Mouse (Mus musculus) neural tube, embryonic 15.5 days (tissue): ENCODE data around the gene Gm3512. TPM values are rescaled to one million over a fixed set of nuclear protein-coding genes. Genes with fewer than 3 reads are reported as not detected.
"Not testable (repeated sequence)": the region's sequence is repeated elsewhere in the genome, so short reads cannot be mapped to it uniquely, and the experiment has no call there.

Source experiments
- ATAC-seq: fragments of 200-750 bp; cut with Nextera tagmentation; 2 replicates; pipeline ENCODE4 v1.8.0; 2017; ENCODE audit warnings: mild to moderate bottlenecking, moderate TSS enrichment, moderate library complexity; ENCODE audit not compliant: low FRiP score
- H3K27ac ChIP-seq: fragments of 300-500 bp; sonication (generic); replicated peaks from 2 replicates; pipeline ENCODE4 v1.5.1; 2015; ENCODE audit warnings: mild to moderate bottlenecking, inconsistent platforms
- H3K27me3 ChIP-seq: fragments of 300-500 bp; sonication (generic); replicated peaks from 2 replicates; pipeline ENCODE4 v1.6.1; 2015; ENCODE audit warnings: inconsistent platforms
- H3K36me3 ChIP-seq: fragments of 300-500 bp; sonication (generic); 2 replicates; pipeline ENCODE4 v1.6.1; 2015; ENCODE audit warnings: inconsistent platforms
- H3K4me1 ChIP-seq: fragments of 300-500 bp; sonication (generic); 2 replicates; pipeline ENCODE4 v1.6.1; 2015; ENCODE audit warnings: inconsistent platforms
- H3K4me2 ChIP-seq: fragments of 300-500 bp; sonication (generic); 2 replicates; pipeline ENCODE4 v1.6.1; 2015; ENCODE audit warnings: inconsistent platforms, mild to moderate bottlenecking, moderate library complexity
- H3K4me3 ChIP-seq: fragments of 300-500 bp; sonication (generic); replicated peaks from 2 replicates; pipeline ENCODE4 v1.5.1; 2015; ENCODE audit warnings: mild to moderate bottlenecking, inconsistent platforms
- H3K9ac ChIP-seq: fragments of 300-500 bp; sonication (generic); replicated peaks from 2 replicates; pipeline ENCODE4 v1.6.1; 2015; ENCODE audit warnings: mild to moderate bottlenecking, inconsistent platforms
- H3K9me3 ChIP-seq: fragments of 300-500 bp; sonication (generic); replicated peaks from 2 replicates; pipeline ENCODE4 v1.6.1; 2016; ENCODE audit warnings: inconsistent platforms
- WGBS: fragments of 180-500 bp; shearing (Covaris S2); methylation state at CpG from one replicate; pipeline ENCODE4 v1.1.7; 2015; ENCODE audit warnings: mixed read lengths; 5-methylcytosine and 5-hydroxymethylcytosine counted together
- polyA plus RNA-seq: library from polyadenylated mRNA; unstranded; fragments of >200 nt; fragmentation: Nextera tagmentation; extraction: Ambion mirVana; gene quantifications from 2 replicates; pipeline ENCODE4 v1.2.1, GENCODE M21; 2015

The Gm3512 gene
- 10.9 and 12.1 TPM in 2 replicates for polyA plus RNA-seq

GRCm38 (mm10) chr14:7174483-7174971 is at the start of gene Gm3512:
TSS of gene Gm3512 (minus strand) at chr14:7174533.
- WGBS: no CpG with 5 or more reads among the region's 37 CpGs
- H3K4me2 ChIP-seq, H3K36me3 ChIP-seq, H3K4me1 ChIP-seq, H3K4me3 ChIP-seq, H3K9me3 ChIP-seq, H3K9ac ChIP-seq, H3K27me3 ChIP-seq, H3K27ac ChIP-seq: not testable (repeated sequence)
- ATAC-seq: peak; percentile 84; the same call in 1 of the 2 replicates

- 93% methylated on average over 2 of the region's 3 CpGs for WGBS
- not testable (repeated sequence) for H3K27ac ChIP-seq, H3K27me3 ChIP-seq, H3K9me3 ChIP-seq, H3K9ac ChIP-seq, H3K4me1 ChIP-seq, H3K36me3 ChIP-seq, H3K4me2 ChIP-seq, ATAC-seq, H3K4me3 ChIP-seq
These were observed 25.7 kb upstream of the Gm3512 start for GRCm38 (mm10) chr14:7200070-7200469.

- not testable (repeated sequence) for H3K27me3 ChIP-seq, H3K4me1 ChIP-seq, H3K4me3 ChIP-seq, ATAC-seq, H3K9ac ChIP-seq, H3K36me3 ChIP-seq, H3K9me3 ChIP-seq, H3K4me2 ChIP-seq, H3K27ac ChIP-seq
- no CpG with 5 or more reads among the region's 2 CpGs for whole genome bisulfite sequencing
These were observed 20.1 kb upstream of the Gm3512 start, which contains the start of gene Gm16434 for GRCm38 (mm10) chr14:7194440-7194839. TSS of gene Gm16434 (minus strand) at chr14:7194540.

- H3K27me3 ChIP-seq, H3K36me3 ChIP-seq, H3K9ac ChIP-seq, H3K4me1 ChIP-seq, ATAC-seq, H3K4me3 ChIP-seq, H3K4me2 ChIP-seq, H3K27ac ChIP-seq, H3K9me3 ChIP-seq: not testable (repeated sequence)
- no CpG with 5 or more reads among the region's 2 CpGs for WGBS
These were observed 49.0 kb downstream of the Gm3512 start, which contains the start of gene Gm6676 for GRCm38 (mm10) chr14:7125312-7125711. TSS of gene Gm6676 (minus strand) at chr14:7125412.

GRCm38 (mm10) chr14:7105124-7105802 is 69.1 kb downstream of the Gm3512 start:
- H3K27me3 ChIP-seq, H3K4me1 ChIP-seq, H3K36me3 ChIP-seq, H3K9me3 ChIP-seq: not testable (repeated sequence)
- H3K27ac ChIP-seq: peak overlapping the region; percentile 87
- 0% methylated on average over 8 of the region's 54 CpGs for WGBS
- peak; percentile 80 for ATAC-seq
- peak overlapping the region; percentile 64 for H3K9ac ChIP-seq
- H3K4me2 ChIP-seq: peak overlapping the region; percentile 57
- H3K4me3 ChIP-seq: peak overlapping the region; percentile 48

Other genes with a start within 250 kb of the Gm3512 start
- not detected in 2 replicates for gene Gm6356, start 200.7 kb downstream of the Gm3512 start, polyA plus RNA-seq
- 2.8 and 3.4 TPM in 2 replicates for gene Gm10406, start 147.1 kb downstream of the Gm3512 start, polyA plus RNA-seq
- not detected in 2 replicates for gene Gm3685, start 129.6 kb downstream of the Gm3512 start, polyA plus RNA-seq
- gene Gm3696, start 73.9 kb downstream of the Gm3512 start, polyA plus RNA-seq: 6.4 and 7.3 TPM in 2 replicates
- not detected in 2 replicates for gene Gm6676, start 49.1 kb downstream of the Gm3512 start, polyA plus RNA-seq
- gene Gm16434, start 20.0 kb upstream of the Gm3512 start, polyA plus RNA-seq: not detected in 2 replicates
- not detected in 2 replicates for gene Gm3727, start 90.2 kb upstream of the Gm3512 start, polyA plus RNA-seq
- gene Gm3739, start 140.5 kb upstream of the Gm3512 start, polyA plus RNA-seq: 6.0 and 6.9 TPM in 2 replicates
- gene Gm5797, start 157.9 kb upstream of the Gm3512 start, polyA plus RNA-seq: not detected in 2 replicates
- gene Gm8374, start 190.6 kb upstream of the Gm3512 start, polyA plus RNA-seq: not detected in 2 replicates